Mouse (Mus musculus): ENCODE measurements at regions not wholly inside any gene's neighbourhood (a gene's known extent, or its start where the extent isn't known, plus 50 kb on each side); places are given as distances from the start of the nearest gene placed in this dataset.

DNA sequence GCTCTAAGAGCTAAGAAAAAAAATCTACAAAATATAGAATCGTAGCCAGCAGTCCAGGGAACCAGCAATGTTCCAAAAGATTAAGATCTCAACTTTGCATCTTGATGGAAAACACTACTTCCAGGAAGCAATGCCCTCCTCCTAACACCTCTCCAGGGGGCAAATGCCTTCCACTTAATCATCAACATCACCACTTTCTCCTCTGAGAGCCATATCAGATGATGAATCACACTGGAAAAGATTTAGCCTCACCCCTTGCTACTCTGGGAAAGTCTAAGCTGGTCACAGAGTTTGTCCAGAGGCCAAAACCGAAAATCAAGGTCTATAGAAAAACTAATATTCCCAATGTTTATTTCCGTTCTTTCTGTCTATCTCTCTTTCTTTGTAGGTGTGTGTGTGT, 2695.6 kb upstream of the Gm7489 start:
- TF ChIP-seq CTCF (IDR thresholded peaks at IDR 0.05; ENCODE audit: control insufficient read depth, insufficient read depth, insufficient replicate concordance, low read depth, low read length) = no peak
- TF ChIP-seq POLR2A (IDR thresholded peaks at IDR 0.05; ENCODE audit: control insufficient read depth, low read depth, low read length) = no peak

Measured in testis, adult 2 months (tissue).